Mouse (Mus musculus): ENCODE data around the gene Top2a. TPM values are rescaled to one million over a fixed set of nuclear protein-coding genes. Genes with fewer than 3 reads are reported as not detected.

The Top2a gene
- total and polyA plus RNA-seq, 2 experiments from 2014 or later: 19.7 to 40.7 TPM

GRCm38 (mm10) chr11:99063406-99064131 lies 39.6 kb upstream of the Top2a start:
- Histone ChIP-seq H3K4me1 (ENCODE audit: insufficient read depth) (0 out of 2 replicates have a peak, but pooled peaks cover 3% of the 10 kb centered on the region), H3K27ac (ENCODE audit: low read depth, low read length) (no peak overlapping the region), H3K4me3 (ENCODE audit: low read depth, low read length) (no peak overlapping the region), H3K36me3 (ENCODE audit: insufficient read depth) (no peaks in the 10 kb centered on the region), H3K27me3 (ENCODE audit: insufficient read depth, low read length) (no peaks in the 10 kb centered on the region), H3K9ac (no peak overlapping the region), H3K9me3 (ENCODE audit: low read length) (no peaks in the 10 kb centered on the region), H3K4me2 (ENCODE audit: low read depth) (no peak overlapping the region)
- TF ChIP-seq CTCF (IDR thresholded peaks at IDR 0.05; ENCODE audit: low read depth): no peak
- ATAC-seq (no peak), DNase-seq (no peak)
- WGBS: 46% methylated on average over 8 of the region's 8 CpGs

GRCm38 (mm10) chr11:99062661-99063060 lies 38.7 kb upstream of the Top2a start:
- Histone ChIP-seq H3K4me1 (ENCODE audit: insufficient read depth) (0 out of 2 replicates have a peak, but pooled peaks cover 3% of the 10 kb centered on the region), H3K36me3 (ENCODE audit: insufficient read depth) (no peaks in the 10 kb centered on the region), H3K4me3 (ENCODE audit: low read depth, low read length) (no peak overlapping the region), H3K9ac (no peak overlapping the region), H3K9me3 (ENCODE audit: low read length) (no peaks in the 10 kb centered on the region), H3K4me2 (ENCODE audit: low read depth) (no peak overlapping the region), H3K27me3 (ENCODE audit: insufficient read depth, low read length) (no peaks in the 10 kb centered on the region), H3K27ac (ENCODE audit: low read depth, low read length) (no peak overlapping the region)
- ATAC-seq (no peak), DNase-seq (no peak)
- TF ChIP-seq CTCF (IDR thresholded peaks at IDR 0.05; ENCODE audit: low read depth): no peak
- 80% methylated on average over 7 of the region's 7 CpGs for WGBS

- H3K9me3 ChIP-seq (ENCODE audit: low read length): no peaks in the 10 kb centered on the region
Observed at GRCm38 (mm10) chr11:99060435-99060834, 36.4 kb upstream of the Top2a start.

GRCm38 (mm10) chr11:99055571-99056452 lies 31.8 kb upstream of the Top2a start:
- Histone ChIP-seq H3K27me3 (ENCODE audit: insufficient read depth, low read length) (no peaks in the 10 kb centered on the region), H3K4me1 (ENCODE audit: insufficient read depth) (no peaks in the 10 kb centered on the region), H3K27ac (ENCODE audit: low read depth, low read length) (no peak overlapping the region), H3K4me2 (ENCODE audit: low read depth) (no peak overlapping the region), H3K36me3 (ENCODE audit: insufficient read depth) (no peaks in the 10 kb centered on the region), H3K4me3 (ENCODE audit: low read depth, low read length) (no peak overlapping the region), H3K9me3 (ENCODE audit: low read length) (no peaks in the 10 kb centered on the region), H3K9ac (no peak overlapping the region)
- DNase-seq (no peak), ATAC-seq (no peak)
- TF ChIP-seq CTCF (IDR thresholded peaks at IDR 0.05; ENCODE audit: low read depth): no peak
- 11% methylated on average over 8 of the region's 8 CpGs for WGBS

More at GRCm38 (mm10) chr11:99060435-99060834, 36.4 kb upstream of the Top2a start:
- H3K4me3 ChIP-seq (ENCODE audit: low read depth, low read length): no peak overlapping the region
- no peaks in the 10 kb centered on the region for H3K27me3 ChIP-seq (ENCODE audit: insufficient read depth, low read length)
- ATAC-seq (no peak), DNase-seq (no peak)
- no peaks in the 10 kb centered on the region for H3K4me1 ChIP-seq (ENCODE audit: insufficient read depth)
- no peak for TF ChIP-seq CTCF (IDR thresholded peaks at IDR 0.05; ENCODE audit: low read depth)
- H3K27ac ChIP-seq (ENCODE audit: low read depth, low read length): no peak overlapping the region
- H3K9ac ChIP-seq: no peak overlapping the region
- H3K4me2 ChIP-seq (ENCODE audit: low read depth): no peak overlapping the region
- H3K36me3 ChIP-seq (ENCODE audit: insufficient read depth): no peaks in the 10 kb centered on the region
- 89% methylated on average over 3 of the region's 3 CpGs for WGBS

- no peak for ATAC-seq
- DNase-seq: no peak
- WGBS: 61% methylated on average over 4 of the region's 4 CpGs
- H3K27me3 ChIP-seq (ENCODE audit: insufficient read depth, low read length): no peaks in the 10 kb centered on the region
- no peak overlapping the region for H3K4me3 ChIP-seq (ENCODE audit: low read depth, low read length)
- no peak overlapping the region for H3K4me2 ChIP-seq (ENCODE audit: low read depth)
- no peak overlapping the region for H3K27ac ChIP-seq (ENCODE audit: low read depth, low read length)
- no peaks in the 10 kb centered on the region for H3K9me3 ChIP-seq (ENCODE audit: low read length)
- H3K9ac ChIP-seq: no peak overlapping the region
- H3K36me3 ChIP-seq (ENCODE audit: insufficient read depth): no peaks in the 10 kb centered on the region
- H3K4me1 ChIP-seq (ENCODE audit: insufficient read depth): no peaks in the 10 kb centered on the region
- no peak for TF ChIP-seq CTCF (IDR thresholded peaks at IDR 0.05; ENCODE audit: low read depth)
Observed at GRCm38 (mm10) chr11:99055143-99055542, 31.2 kb upstream of the Top2a start.

GRCm38 (mm10) chr11:99047643-99048042 lies 23.7 kb upstream of the Top2a start:
- TF ChIP-seq CTCF (IDR thresholded peaks at IDR 0.05; ENCODE audit: low read depth): no peak
- 85% methylated on average over 2 of the region's 2 CpGs for WGBS
- H3K27me3 ChIP-seq (ENCODE audit: insufficient read depth, low read length): no peaks in the 10 kb centered on the region
- no peak overlapping the region for H3K4me2 ChIP-seq (ENCODE audit: low read depth)
- H3K9ac ChIP-seq: no peak overlapping the region
- DNase-seq (no peak), ATAC-seq (no peak)
- no peak overlapping the region for H3K27ac ChIP-seq (ENCODE audit: low read depth, low read length)
- H3K4me3 ChIP-seq (ENCODE audit: low read depth, low read length): no peak overlapping the region
- H3K9me3 ChIP-seq (ENCODE audit: low read length): no peaks in the 10 kb centered on the region
- H3K4me1 ChIP-seq (ENCODE audit: insufficient read depth): no peaks in the 10 kb centered on the region
- H3K36me3 ChIP-seq (ENCODE audit: insufficient read depth): peaks cover 12% of the 10 kb centered on the region; the same call in 1 of the 2 replicates

GRCm38 (mm10) chr11:99047120-99047519 lies 23.1 kb upstream of the Top2a start:
- H3K4me1 ChIP-seq (ENCODE audit: insufficient read depth): no peaks in the 10 kb centered on the region
- H3K27me3 ChIP-seq (ENCODE audit: insufficient read depth, low read length): no peaks in the 10 kb centered on the region
- no peak overlapping the region for H3K9ac ChIP-seq
- peaks cover 12% of the 10 kb centered on the region; the same call in 1 of the 2 replicates for H3K36me3 ChIP-seq (ENCODE audit: insufficient read depth)
- no peak overlapping the region for H3K4me3 ChIP-seq (ENCODE audit: low read depth, low read length)
- no peak for TF ChIP-seq CTCF (IDR thresholded peaks at IDR 0.05; ENCODE audit: low read depth)
- 37% methylated on average over 5 of the region's 5 CpGs for WGBS
- no peak for ATAC-seq
- H3K9me3 ChIP-seq (ENCODE audit: low read length): no peaks in the 10 kb centered on the region
- no peak overlapping the region for H3K27ac ChIP-seq (ENCODE audit: low read depth, low read length)
- DNase-seq: no peak
- no peak overlapping the region for H3K4me2 ChIP-seq (ENCODE audit: low read depth)
